Mouse (Mus musculus) testis, adult 2 months (tissue): ENCODE measurements around the gene Rabgef1. TPM values are rescaled to one million over a fixed set of nuclear protein-coding genes. Genes with fewer than 3 reads are reported as not detected.

Experiments
- H3K27ac ChIP-seq: fragments of 200-500 bp; 2 replicates; pipeline ENCODE4 v1.5.1; 2012; ENCODE audit warnings: low read depth, low read length; ENCODE audit not compliant: control insufficient read depth, insufficient read depth
- H3K27me3 ChIP-seq: fragments of 200-500 bp; 2 replicates; pipeline ENCODE4 v1.6.1; 2012; ENCODE audit warnings: mild to moderate bottlenecking, low read length, moderate library complexity; ENCODE audit not compliant: control insufficient read depth, insufficient read depth
- H3K36me3 ChIP-seq: fragments of 200-500 bp; 2 replicates; pipeline ENCODE4 v1.6.1; 2012; ENCODE audit warnings: mild to moderate bottlenecking, low read length; ENCODE audit not compliant: control insufficient read depth, insufficient read depth
- H3K4me1 ChIP-seq: fragments of 200-500 bp; 2 replicates; pipeline ENCODE4 v1.6.1; 2012; ENCODE audit warnings: low read length; ENCODE audit not compliant: control insufficient read depth, insufficient read depth
- H3K4me3 ChIP-seq: fragments of 200-500 bp; 2 replicates; pipeline ENCODE4 v1.5.1; 2012; ENCODE audit warnings: low read depth, mild to moderate bottlenecking, low read length, moderate library complexity, mixed read lengths; ENCODE audit not compliant: control insufficient read depth
- CTCF ChIP-seq: fragments of 200-500 bp; IDR thresholded peaks from 2 replicates; pipeline ENCODE4 v1.5.1; 2012; ENCODE audit warnings: low read depth, mild to moderate bottlenecking, inconsistent platforms, low read length, moderate library complexity; ENCODE audit not compliant: control insufficient read depth, insufficient read depth, insufficient replicate concordance
- POLR2A ChIP-seq: fragments of 200-500 bp; IDR thresholded peaks from 2 replicates; pipeline ENCODE4 v1.6.1; 2012; ENCODE audit warnings: low read depth, mild to moderate bottlenecking, inconsistent platforms, low read length, moderate library complexity; ENCODE audit not compliant: control insufficient read depth
- polyA plus RNA-seq: library from polyadenylated mRNA; depleted of rRNA; stranded (reverse); fragments of >200 nt; gene quantifications from 2 replicates; pipeline ENCODE4 v1.2.3, GENCODE M21; 2012

Rabgef1 gene
- polyA plus RNA-seq, 1 experiment = 8.0 TPM

- Histone ChIP-seq H3K4me1 (peaks cover 11% of the 10 kb centered on the region), H3K27me3 (no peaks in the 10 kb centered on the region)
Measured at GRCm38 (mm10) chr5:130141138-130141537, 30.5 kb upstream of the Rabgef1 start.

GRCm38 (mm10) chr5:130142041-130142440, 29.6 kb upstream of the Rabgef1 start:
- peaks cover 11% of the 10 kb centered on the region for H3K4me1 ChIP-seq
- TF ChIP-seq CTCF (no peak), POLR2A (no peak; the same call in 1 of the 2 replicates)
- peak overlapping the region; percentile 69 for H3K27ac ChIP-seq
- peaks cover 1% of the 10 kb centered on the region for H3K36me3 ChIP-seq
- H3K27me3 ChIP-seq = no peaks in the 10 kb centered on the region
- peak overlapping the region; percentile 37 for H3K4me3 ChIP-seq

More at GRCm38 (mm10) chr5:130141138-130141537, 30.5 kb upstream of the Rabgef1 start:
- no peak overlapping the region for H3K27ac ChIP-seq
- no peak for TF ChIP-seq POLR2A
- no peak for TF ChIP-seq CTCF
- H3K4me3 ChIP-seq = peak overlapping the region; percentile 44
- H3K36me3 ChIP-seq = peaks cover 1% of the 10 kb centered on the region

GRCm38 (mm10) chr5:130143101-130143500, 28.5 kb upstream of the Rabgef1 start:
- Histone ChIP-seq H3K36me3 (peaks cover 1% of the 10 kb centered on the region), H3K4me1 (peaks cover 11% of the 10 kb centered on the region), H3K4me3 (peak overlapping the region; percentile 37), H3K27ac (peak overlapping the region; percentile 12; the same call in 1 of the 2 replicates), H3K27me3 (no peaks in the 10 kb centered on the region)
- TF ChIP-seq POLR2A (no peak), CTCF (no peak)

GRCm38 (mm10) chr5:130143977-130144333, 27.6 kb upstream of the Rabgef1 start:
- peaks cover 11% of the 10 kb centered on the region for H3K4me1 ChIP-seq
- H3K4me3 ChIP-seq = peak overlapping the region; percentile 98
- peak overlapping the region; percentile 97 for H3K27ac ChIP-seq
- no peak for TF ChIP-seq CTCF
- TF ChIP-seq POLR2A = no peak
- no peaks in the 10 kb centered on the region for H3K27me3 ChIP-seq
- H3K36me3 ChIP-seq = peaks cover 1% of the 10 kb centered on the region

GRCm38 (mm10) chr5:130144334-130145312, 27.0 kb upstream of the Rabgef1 start, which contains the start of gene Kctd7:
Kctd7 (plus strand) TSS chr5:130144861.
- Histone ChIP-seq H3K36me3 (peaks cover 1% of the 10 kb centered on the region), H3K4me3 (peak within 1 kb of the TSS; percentile 98), H3K27me3 (no peaks in the 10 kb centered on the region), H3K4me1 (peaks cover 11% of the 10 kb centered on the region), H3K27ac (peak within 1 kb of the TSS; percentile 100)
- TF ChIP-seq POLR2A (peak; percentile 97), CTCF (peak; percentile 19; the same call in 1 of the 2 replicates)

- Histone ChIP-seq H3K4me3 (peak overlapping the region; percentile 98), H3K27me3 (no peaks in the 10 kb centered on the region), H3K27ac (no peak overlapping the region), H3K4me1 (peaks cover 11% of the 10 kb centered on the region), H3K36me3 (peaks cover 3% of the 10 kb centered on the region)
- TF ChIP-seq CTCF = no peak
- TF ChIP-seq POLR2A = no peak
Measured at GRCm38 (mm10) chr5:130145961-130146360, 25.6 kb upstream of the Rabgef1 start.

GRCm38 (mm10) chr5:130149726-130150310, 21.8 kb upstream of the Rabgef1 start:
- H3K27ac ChIP-seq = no peak overlapping the region
- H3K27me3 ChIP-seq = no peaks in the 10 kb centered on the region
- H3K4me1 ChIP-seq = no peaks in the 10 kb centered on the region; the same call in 1 of the 2 replicates
- peaks cover 8% of the 10 kb centered on the region for H3K36me3 ChIP-seq
- H3K4me3 ChIP-seq = no peak overlapping the region
- TF ChIP-seq CTCF (no peak), POLR2A (no peak)

- no peak for TF ChIP-seq CTCF
- no peak for TF ChIP-seq POLR2A
Measured at GRCm38 (mm10) chr5:130154286-130154685, 17.3 kb upstream of the Rabgef1 start.

More at GRCm38 (mm10) chr5:130154286-130154685, 17.3 kb upstream of the Rabgef1 start:
- Histone ChIP-seq H3K4me3 (no peak overlapping the region), H3K4me1 (no peaks in the 10 kb centered on the region), H3K36me3 (peaks cover 8% of the 10 kb centered on the region), H3K27ac (no peak overlapping the region), H3K27me3 (no peaks in the 10 kb centered on the region)
